Mouse (Mus musculus): ENCODE data around the gene Slf2. TPM values are rescaled to one million over a fixed set of nuclear protein-coding genes. Genes with fewer than 3 reads are reported as not detected.

Slf2 gene
- polyA plus RNA-seq, 1 experiment: 51.3 TPM

DNA sequence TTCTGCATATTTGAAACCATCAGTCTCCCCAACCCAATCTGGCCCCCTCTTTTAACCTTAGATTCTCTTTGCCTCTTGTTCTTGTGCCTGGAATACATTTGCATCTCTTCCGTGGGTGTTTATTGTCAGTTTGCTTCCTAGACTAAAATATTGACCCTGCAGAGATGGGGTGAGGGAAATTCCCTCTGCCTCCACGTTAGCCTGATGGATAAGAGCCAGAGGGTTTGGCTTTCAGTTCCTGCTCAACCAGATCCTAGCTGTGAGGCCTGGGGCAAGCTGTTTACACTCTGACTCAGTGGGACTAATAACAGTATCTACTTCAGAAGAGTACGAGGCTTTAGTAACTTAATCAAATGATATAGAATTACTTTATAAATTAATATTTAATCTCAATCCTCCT lies 32.3 kb upstream of the Slf2 start:
- TF ChIP-seq CTCF (IDR thresholded peaks at IDR 0.05; ENCODE audit: borderline replicate concordance, extremely low read depth, insufficient read depth, insufficient read length) (no peak), POLR2A (IDR thresholded peaks at IDR 0.05; ENCODE audit: borderline replicate concordance, extremely low read depth, insufficient read depth, insufficient read length, poor library complexity, severe bottlenecking) (no peak)
- no peak for DNase-seq (ENCODE audit: low read depth)

- TF ChIP-seq CTCF (IDR thresholded peaks at IDR 0.05; ENCODE audit: borderline replicate concordance, extremely low read depth, insufficient read depth, insufficient read length) (no peak), POLR2A (IDR thresholded peaks at IDR 0.05; ENCODE audit: borderline replicate concordance, extremely low read depth, insufficient read depth, insufficient read length, poor library complexity, severe bottlenecking) (no peak)
- DNase-seq (ENCODE audit: low read depth): no peak
Measured at GRCm38 (mm10) chr19:44899104-44899793, 31.7 kb upstream of the Slf2 start.

DNA sequence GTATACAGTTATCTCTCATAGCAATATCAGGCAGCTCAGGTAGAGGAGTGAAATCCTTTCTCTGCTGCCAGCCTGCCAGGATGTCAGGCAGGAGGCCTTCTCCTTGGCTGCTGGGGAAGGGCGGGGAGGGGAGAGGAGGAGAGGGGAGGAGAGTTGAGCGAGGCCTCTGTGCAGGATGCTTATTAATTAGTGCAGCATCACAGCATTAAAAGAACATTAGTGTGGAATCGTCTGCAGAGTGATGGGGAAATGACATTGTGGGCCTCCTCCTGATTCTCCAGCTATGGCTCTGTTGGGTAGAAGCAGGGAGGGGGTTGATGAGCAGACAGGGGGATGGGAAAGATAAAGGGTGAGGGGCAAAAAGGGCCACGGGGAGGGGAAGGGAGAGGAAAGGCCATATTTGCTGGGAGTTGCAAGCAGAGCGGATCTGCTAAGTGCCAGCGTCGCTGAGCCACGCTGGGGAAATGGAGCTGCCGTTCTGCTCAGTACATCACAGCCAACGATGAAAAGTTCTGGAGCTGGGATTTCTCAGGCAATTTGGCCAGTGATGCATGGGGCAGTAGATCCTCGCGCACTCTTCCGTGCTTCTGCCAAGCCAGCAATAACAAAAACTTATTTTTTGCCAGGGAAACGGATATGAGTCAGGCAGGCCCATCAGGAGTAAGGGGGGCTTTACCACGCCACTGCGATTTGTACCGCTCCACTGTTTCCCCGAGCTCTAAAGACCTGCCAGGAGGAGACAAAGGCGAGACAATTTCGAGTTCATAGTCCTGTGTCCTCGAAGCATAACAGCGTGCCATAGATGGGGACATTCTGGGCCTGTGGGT lies 30.8 kb upstream of the Slf2 start:
- TF ChIP-seq POLR2A (IDR thresholded peaks at IDR 0.05; ENCODE audit: borderline replicate concordance, extremely low read depth, insufficient read depth, insufficient read length, poor library complexity, severe bottlenecking) (no peak), CTCF (IDR thresholded peaks at IDR 0.05; ENCODE audit: borderline replicate concordance, extremely low read depth, insufficient read depth, insufficient read length) (no peak)

DNA sequence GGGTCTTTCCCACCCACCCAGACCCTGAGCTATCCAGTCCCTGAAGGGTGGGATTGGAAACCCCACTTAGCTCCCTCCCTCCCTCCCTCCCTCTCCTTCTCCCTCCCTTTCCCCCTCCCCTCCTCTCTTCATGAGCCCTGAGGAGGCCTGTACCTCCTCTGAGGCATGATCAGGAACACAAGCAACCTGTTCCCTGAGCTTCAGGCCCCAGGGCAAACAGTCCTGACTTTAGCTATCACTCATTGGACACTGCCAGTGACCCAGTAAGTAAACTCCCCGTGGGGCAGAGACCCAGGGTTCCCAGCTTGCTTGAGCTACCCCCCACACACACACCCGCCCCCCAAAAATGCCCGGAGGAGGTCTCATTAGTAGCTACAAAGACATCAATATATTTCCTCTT lies 29.9 kb upstream of the Slf2 start:
- DNase-seq (ENCODE audit: low read depth): no peak
- TF ChIP-seq POLR2A (IDR thresholded peaks at IDR 0.05; ENCODE audit: borderline replicate concordance, extremely low read depth, insufficient read depth, insufficient read length, poor library complexity, severe bottlenecking) (no peak), CTCF (IDR thresholded peaks at IDR 0.05; ENCODE audit: borderline replicate concordance, extremely low read depth, insufficient read depth, insufficient read length) (no peak)

More for the DNA sequence above, 30.8 kb upstream of the Slf2 start:
- DNase-seq (ENCODE audit: low read depth): peak; percentile 75

GRCm38 (mm10) chr19:44902324-44902723 lies 28.6 kb upstream of the Slf2 start:
- no peak for DNase-seq (ENCODE audit: low read depth)
- TF ChIP-seq CTCF (IDR thresholded peaks at IDR 0.05; ENCODE audit: borderline replicate concordance, extremely low read depth, insufficient read depth, insufficient read length) (no peak), POLR2A (IDR thresholded peaks at IDR 0.05; ENCODE audit: borderline replicate concordance, extremely low read depth, insufficient read depth, insufficient read length, poor library complexity, severe bottlenecking) (no peak)

- no peak for TF ChIP-seq POLR2A (IDR thresholded peaks at IDR 0.05; ENCODE audit: borderline replicate concordance, extremely low read depth, insufficient read depth, insufficient read length, poor library complexity, severe bottlenecking)
- no peak for TF ChIP-seq CTCF (IDR thresholded peaks at IDR 0.05; ENCODE audit: borderline replicate concordance, extremely low read depth, insufficient read depth, insufficient read length)
- DNase-seq (ENCODE audit: low read depth): no peak
Measured at GRCm38 (mm10) chr19:44903343-44904000, 27.5 kb upstream of the Slf2 start.

DNA sequence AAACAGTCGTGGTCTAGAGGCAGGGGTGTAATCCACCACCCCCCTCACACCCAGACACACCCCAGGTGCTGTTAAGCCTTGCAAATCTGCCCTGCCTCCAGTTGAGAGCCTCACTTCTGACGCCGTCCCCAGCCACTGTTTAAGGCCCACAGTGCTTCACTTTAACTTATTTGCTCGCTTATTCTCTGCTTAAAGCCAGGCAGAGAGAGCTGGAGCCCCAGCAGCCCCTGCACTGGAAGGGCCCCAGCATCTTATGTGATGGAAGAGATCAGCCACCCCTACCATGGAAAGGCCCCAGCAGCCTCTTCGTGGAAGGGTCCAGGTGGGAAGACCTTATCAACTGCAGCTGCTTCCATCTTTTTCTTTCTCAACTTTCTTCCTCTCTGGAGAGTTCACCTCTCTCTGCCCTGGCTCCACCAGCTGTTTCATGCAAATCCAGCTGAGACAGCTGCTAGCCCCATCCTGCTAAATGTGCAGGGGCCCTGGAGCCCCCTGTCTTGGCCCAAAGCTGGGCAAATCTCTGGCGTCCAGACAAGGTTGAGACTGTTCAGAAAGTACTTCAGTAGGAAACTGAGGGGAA lies 26.7 kb upstream of the Slf2 start:
- TF ChIP-seq POLR2A (IDR thresholded peaks at IDR 0.05; ENCODE audit: borderline replicate concordance, extremely low read depth, insufficient read depth, insufficient read length, poor library complexity, severe bottlenecking) (no peak), CTCF (IDR thresholded peaks at IDR 0.05; ENCODE audit: borderline replicate concordance, extremely low read depth, insufficient read depth, insufficient read length) (no peak)
- DNase-seq (ENCODE audit: low read depth): no peak

DNA sequence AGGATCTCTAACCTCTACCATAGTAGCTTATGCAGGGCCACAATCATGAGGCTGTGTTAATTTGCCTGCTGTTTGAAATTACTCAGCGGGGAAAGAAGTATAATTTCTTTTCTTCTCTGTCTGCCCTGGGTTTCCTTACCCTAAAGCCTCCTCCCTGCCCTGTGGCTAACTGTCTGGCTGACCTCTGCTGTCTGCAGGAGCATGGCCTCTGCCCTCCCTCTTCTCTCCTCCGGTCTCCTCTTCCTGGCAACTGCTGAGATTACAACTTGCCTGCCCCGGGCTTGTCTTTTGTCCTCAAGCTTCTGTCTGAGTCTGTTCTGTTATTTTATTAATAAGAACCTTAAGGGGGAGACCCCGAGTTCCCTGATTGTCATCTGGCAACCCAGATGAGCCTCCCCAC lies 25.6 kb upstream of the Slf2 start:
- DNase-seq (ENCODE audit: low read depth): no peak
- TF ChIP-seq CTCF (IDR thresholded peaks at IDR 0.05; ENCODE audit: borderline replicate concordance, extremely low read depth, insufficient read depth, insufficient read length) (no peak), POLR2A (IDR thresholded peaks at IDR 0.05; ENCODE audit: borderline replicate concordance, extremely low read depth, insufficient read depth, insufficient read length, poor library complexity, severe bottlenecking) (no peak)

- DNase-seq (ENCODE audit: low read depth): peak; percentile 61
- TF ChIP-seq CTCF (IDR thresholded peaks at IDR 0.05; ENCODE audit: borderline replicate concordance, extremely low read depth, insufficient read depth, insufficient read length) (peak; percentile 17; the same call in 1 of the 2 replicates), POLR2A (IDR thresholded peaks at IDR 0.05; ENCODE audit: borderline replicate concordance, extremely low read depth, insufficient read depth, insufficient read length, poor library complexity, severe bottlenecking) (no peak)
Measured at GRCm38 (mm10) chr19:44907851-44908690, 22.9 kb upstream of the Slf2 start.

DNA sequence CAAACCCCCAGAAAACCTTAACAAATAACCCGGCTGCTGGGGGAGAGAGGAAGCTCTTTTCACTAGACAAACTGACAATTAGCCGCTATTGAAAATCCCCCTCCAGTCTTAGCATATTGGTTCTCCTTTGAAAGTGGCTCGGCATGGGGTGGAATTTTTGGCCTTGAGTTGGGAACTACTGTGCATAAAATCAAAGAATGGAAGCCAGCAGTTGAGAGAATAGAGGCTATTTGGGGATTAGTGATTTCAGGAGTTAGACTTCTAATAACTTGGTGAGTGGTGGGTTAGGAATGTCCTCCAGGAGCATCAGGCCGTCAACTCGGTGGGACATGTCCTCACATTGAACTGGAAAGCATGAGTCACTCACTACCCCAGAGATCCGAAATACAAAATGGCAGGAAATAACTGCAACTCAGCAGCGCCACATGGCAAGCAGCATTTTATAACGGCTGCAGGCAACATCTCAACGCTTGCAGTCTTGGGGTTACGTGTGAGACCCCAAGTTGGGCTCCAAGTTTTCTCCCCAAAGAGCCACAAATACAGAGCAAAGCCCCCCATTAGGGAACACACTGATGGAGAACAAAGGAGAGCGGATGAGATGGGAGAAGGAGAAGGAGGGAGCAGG lies 22.0 kb upstream of the Slf2 start:
- peak; percentile 73 for DNase-seq (ENCODE audit: low read depth)
- TF ChIP-seq POLR2A (IDR thresholded peaks at IDR 0.05; ENCODE audit: borderline replicate concordance, extremely low read depth, insufficient read depth, insufficient read length, poor library complexity, severe bottlenecking) (no peak), CTCF (IDR thresholded peaks at IDR 0.05; ENCODE audit: borderline replicate concordance, extremely low read depth, insufficient read depth, insufficient read length) (no peak)
